Mouse (Mus musculus) myocyte (in vitro differentiated cells): ENCODE measurements around the gene Krt10.

Experiments
- MYOD1 ChIP-seq, 3 experiments: IDR thresholded peaks; one replicate each; pipeline ENCODE4 v1.6.1; 2011; ENCODE audit warnings: control low read depth in 2 of 3, low read depth in 2 of 3, mild to moderate bottlenecking in 2 of 3, moderate library complexity in 1 of 3; ENCODE audit not compliant: insufficient read length in 2 of 3, control insufficient read depth in 1 of 3
- MYOG ChIP-seq, 3 experiments: IDR thresholded peaks; one replicate each; pipeline ENCODE4 v1.6.1; 2011; ENCODE audit warnings: control low read depth in 2 of 3, low read depth in 2 of 3, mild to moderate bottlenecking in 2 of 3; ENCODE audit not compliant: insufficient read length in 2 of 3, control insufficient read depth in 1 of 3, insufficient read depth in 1 of 3
- POLR2A ChIP-seq: IDR thresholded peaks from one replicate; pipeline ENCODE4 v1.6.1; 2011; ENCODE audit warnings: low read depth, mild to moderate bottlenecking, control low read depth, moderate library complexity; ENCODE audit not compliant: insufficient read length
- POLR2AphosphoS2 ChIP-seq: IDR thresholded peaks from one replicate; pipeline ENCODE4 v1.6.1; 2011; ENCODE audit warnings: low read depth, control low read depth; ENCODE audit not compliant: insufficient read length
- TCF12 ChIP-seq: IDR thresholded peaks from one replicate; pipeline ENCODE4 v1.6.1; 2011; ENCODE audit warnings: mild to moderate bottlenecking, control low read depth; ENCODE audit not compliant: poor library complexity, insufficient read depth, severe bottlenecking

- TF ChIP-seq POLR2AphosphoS2 (no peak), MYOG (IDR thresholded peaks at IDR 0.05; ENCODE audit: control insufficient read depth in 1 of 3, insufficient read depth in 1 of 3, insufficient read length in 2 of 3, low read depth in 2 of 3) (no peak), POLR2A (no peak), MYOD1 (IDR thresholded peaks at IDR 0.05; ENCODE audit: control insufficient read depth in 1 of 3, insufficient read length in 2 of 3, low read depth in 2 of 3) (no peak), TCF12 (no peak)
Observed at GRCm38 (mm10) chr11:99396034-99396433, 6.9 kb upstream of the Krt10 start.
